Mouse (Mus musculus) fibroblast of lung, adult 2 months (primary cell): ENCODE data around the gene Ttf2.

Experiments used
- DNase-seq: peaks from one replicate; pipeline ENCODE4 v3.0.0-alpha.2; 2011; ENCODE audit warnings: low read depth

Gene Ttf2

DNA sequence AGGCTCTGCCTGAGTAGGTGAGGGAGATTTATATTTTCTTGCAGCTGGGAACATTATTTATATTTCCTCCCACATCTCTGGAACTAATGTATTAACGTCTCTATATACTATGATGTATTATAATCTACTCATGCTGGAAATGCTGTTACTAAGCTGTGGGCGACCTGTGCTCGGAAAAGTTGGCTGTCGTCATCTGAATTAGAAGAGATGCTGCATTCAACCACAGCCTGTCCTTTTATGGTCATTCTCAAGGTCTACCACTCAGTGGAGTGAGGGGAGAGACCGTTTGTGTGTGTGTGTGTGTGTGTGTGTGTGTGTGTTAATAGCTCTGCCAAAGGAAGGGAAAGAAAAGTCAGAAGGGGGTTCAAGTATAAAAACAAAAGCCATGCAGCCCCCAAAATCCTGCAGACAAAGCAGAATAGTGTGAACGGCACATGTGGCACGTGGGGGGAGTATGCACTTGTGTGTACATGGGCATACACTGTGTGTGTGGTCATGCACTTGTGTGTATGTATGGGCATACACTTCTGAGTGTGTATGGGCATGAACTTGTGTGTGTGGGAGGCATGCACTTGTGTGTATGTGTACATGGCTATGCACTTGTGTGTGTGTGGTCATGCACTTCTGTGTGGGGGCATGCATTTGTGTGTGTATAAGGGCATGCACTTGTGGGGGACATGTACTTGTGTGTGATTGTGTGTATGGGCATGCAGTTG lies 57.8 kb downstream of the Ttf2 start:
- no peak for DNase-seq

DNA sequence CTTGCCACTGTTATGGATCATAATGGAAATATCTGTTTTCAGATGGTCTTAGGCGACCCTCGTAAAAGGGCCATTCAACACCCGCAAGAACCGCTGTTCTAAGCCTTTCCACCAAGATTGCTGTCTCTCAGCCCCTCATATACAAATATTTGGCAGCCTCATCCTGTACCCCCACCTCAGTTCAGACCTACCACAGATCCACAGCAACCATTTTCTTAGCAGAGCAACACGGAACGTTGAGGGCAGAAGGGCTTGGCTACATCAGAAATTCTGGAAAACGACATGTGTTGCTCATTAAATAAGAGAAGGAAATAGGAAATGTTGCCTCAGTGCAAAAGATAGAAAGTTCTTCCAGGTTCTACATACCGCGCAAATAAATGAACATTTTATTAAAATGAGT lies 58.4 kb downstream of the Ttf2 start:
- DNase-seq, result no peak

DNA sequence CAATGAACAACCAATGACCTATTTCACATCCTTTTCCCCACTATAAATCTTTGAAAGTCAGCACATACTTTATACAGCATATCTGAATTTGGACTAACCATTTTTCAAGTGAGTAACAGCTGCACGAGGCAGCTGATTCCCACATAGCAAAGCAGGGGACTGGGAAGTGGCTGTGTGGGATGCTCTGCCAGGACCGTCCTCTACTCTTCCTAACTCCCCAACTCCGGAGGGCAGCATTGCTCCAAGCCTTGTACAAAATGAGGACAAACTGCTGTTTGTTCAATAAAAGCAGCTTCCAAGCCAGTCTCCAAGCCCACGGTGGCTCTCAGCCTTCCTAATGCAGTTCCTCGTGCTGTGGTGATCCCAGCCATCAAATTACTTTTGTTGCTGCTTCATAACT lies 58.8 kb downstream of the Ttf2 start:
- no peak for DNase-seq

DNA sequence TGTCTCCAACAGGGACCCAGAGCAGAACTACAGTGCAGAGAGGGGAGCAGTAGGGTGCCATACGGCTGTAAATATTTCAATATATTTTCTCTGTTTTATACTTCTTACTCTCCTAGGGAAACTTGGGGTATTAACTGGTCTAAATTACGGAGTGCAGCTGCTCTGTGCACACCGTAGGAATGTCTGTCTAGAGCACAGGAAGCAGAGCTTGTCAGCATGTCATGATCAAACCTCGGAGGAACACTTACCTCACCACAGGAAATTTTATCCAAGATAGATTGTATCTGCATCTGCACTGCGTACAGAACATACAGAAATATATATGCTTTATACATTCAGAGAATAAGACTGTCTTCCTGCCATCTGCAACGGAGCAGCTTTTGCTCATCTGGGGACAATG lies 60.9 kb downstream of the Ttf2 start:
- DNase-seq, result no peak

DNA sequence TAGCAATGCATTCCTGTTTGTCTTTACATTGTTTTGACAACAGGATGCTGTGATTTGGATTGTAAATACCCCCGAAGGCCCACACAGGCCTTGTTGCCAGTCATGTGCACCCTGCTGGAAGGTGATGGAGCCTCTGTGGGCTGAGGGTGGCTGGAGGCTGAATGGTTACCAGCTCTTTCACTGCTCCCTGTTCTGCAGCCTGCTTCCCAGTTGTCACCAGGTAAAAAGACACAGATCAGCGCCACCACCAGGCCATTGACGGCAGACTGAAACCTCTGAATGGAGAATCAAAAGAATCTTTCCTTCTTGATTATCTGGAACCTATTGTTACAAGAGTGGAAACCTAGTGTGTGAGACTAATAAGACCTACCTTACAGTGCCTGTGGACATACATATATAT lies 62.5 kb downstream of the Ttf2 start:
- no peak for DNase-seq

DNA sequence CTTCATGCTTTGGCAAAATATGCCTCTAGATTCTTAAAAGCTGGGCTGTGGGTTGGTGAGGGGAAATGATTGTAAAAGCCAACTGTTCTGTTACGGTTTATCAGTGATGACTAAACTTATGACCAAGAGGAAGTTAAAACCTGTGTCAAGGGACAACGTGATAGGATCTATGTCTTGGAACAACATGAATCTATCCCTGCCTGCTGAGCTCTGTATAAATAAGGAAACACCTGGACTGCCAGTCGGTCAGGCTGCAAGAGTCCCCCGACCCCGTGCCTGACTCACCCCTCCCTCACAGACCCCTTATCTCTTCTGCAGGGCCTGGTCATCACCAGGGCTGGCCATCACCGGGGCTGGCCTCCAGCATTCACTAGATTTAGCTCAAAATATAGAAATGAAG lies 63.3 kb downstream of the Ttf2 start:
- DNase-seq, result no peak

DNA sequence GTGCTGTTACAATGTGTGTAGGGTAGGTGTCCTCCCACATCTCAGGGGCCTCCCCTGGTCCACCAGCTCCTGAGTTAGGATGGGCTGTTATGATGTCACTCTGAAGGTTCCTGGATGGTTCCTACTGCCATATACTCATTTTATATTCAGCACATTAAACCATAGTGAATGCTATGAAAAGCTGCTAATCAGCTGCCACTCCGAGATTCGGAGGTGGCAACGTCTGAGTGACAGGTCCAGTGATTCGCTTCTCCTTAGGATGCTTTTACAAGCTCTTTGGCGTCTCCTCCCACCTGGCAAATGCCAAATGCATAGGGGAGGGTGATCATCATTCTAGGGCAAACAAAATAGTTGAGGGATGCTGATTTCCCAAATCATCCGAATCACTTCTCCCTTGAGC lies 74.0 kb downstream of the Ttf2 start:
- no peak for DNase-seq

DNA sequence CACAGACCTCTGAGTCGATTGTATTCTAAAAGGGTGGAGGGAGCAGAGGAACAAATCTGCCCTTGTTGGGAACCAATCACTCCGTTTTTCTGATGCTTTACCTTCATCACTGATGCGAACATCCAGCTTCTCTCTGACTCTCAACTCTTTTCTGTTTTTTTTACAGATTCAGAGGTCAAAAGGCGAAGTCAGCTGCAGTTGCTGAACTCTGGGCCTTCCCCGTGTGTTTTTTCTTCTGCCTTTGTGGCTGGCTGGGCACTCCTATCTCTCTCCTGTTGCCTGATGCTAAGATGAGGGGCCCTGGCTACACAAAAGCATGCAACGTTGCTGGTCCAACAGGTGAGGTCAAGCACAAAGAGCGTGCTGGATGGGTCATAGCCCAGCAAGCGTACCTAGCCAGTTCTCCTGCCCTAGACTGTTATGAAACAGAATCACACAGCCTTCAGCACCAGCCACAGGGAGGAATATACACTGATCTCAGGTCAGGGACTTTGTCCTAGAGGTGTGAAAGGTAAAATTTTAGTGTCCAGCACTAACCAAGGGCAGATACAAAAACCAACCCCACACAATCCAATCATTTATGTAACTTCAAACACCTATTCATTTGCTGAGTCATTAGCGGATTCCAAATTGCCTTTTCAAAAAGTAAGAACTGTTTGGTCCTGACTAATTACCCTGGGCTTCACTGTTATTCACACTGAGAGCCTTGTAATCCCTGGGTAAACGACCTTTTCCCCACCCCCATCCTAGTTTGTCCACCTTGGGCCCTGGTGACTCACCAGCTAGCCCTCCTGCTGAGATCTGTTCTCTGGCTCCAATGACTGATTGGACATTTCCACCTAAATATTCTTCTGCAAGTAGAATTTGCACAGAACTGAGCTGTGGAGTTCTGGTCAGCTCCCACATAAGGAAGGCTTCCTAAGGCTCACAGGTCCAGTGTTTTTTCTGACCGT lies 76.8 kb downstream of the Ttf2 start:
- DNase-seq, result peak; percentile 33

DNA sequence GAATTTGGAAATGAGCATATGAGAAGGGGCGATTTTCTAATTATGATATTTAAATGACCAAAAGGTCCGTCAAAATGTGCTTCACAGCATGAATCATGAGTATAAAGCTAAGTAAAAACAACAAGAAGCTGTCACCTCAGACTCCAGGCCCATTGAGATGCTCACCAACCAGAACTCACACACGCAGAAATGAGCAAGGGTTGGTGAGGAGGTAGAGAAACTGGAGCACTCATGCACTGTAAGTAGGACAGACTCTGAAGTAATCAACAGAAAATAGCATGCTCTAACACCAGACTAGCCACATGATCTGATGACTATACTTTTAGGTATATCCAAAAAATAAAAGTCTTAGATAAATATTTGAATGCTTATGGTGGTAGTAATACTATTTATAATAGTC lies 79.1 kb downstream of the Ttf2 start:
- no peak for DNase-seq

DNA sequence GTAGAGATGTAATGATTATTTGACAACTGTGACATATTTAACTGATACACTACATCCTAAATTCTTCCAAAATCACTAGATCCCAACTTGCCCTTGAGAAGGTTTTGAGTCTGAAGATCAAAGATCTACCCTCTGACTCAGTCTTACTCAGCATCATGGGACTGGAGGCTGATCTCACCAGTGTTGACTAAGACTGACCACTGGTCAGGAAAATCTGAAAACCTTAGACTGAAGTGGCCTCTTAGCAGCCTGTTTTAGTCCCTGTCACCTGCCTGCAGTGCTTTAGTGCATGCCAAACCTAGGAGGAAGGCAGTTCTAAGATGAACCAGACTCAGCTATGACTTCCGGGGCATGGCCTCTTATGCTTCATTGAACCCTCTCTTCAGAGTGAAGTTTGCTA lies 80.2 kb downstream of the Ttf2 start:
- DNase-seq, result peak; percentile 47
